Mouse (Mus musculus) midbrain, embryonic 14.5 days (tissue): ENCODE data around the gene Kif9. TPM values are rescaled to one million over a fixed set of nuclear protein-coding genes. Genes with fewer than 3 reads are reported as not detected.

Experiments used
- ATAC-seq: fragments of 200-750 bp; cut with Nextera tagmentation; 2 replicates; pipeline ENCODE4 v1.8.0; 2017; ENCODE audit warnings: moderate number of reproducible peaks, moderate library complexity; ENCODE audit not compliant: low FRiP score, low TSS enrichment
- DNase-seq: peaks from one replicate; pipeline ENCODE4 v3.0.0-alpha.2; 2015
- H3K27ac ChIP-seq: fragments of 300-500 bp; sonication (generic); replicated peaks from 2 replicates; pipeline ENCODE4 v1.5.1; 2014; ENCODE audit warnings: mild to moderate bottlenecking, low read depth, low read length, moderate library complexity
- H3K27me3 ChIP-seq: fragments of 300-500 bp; sonication (generic); 2 replicates; pipeline ENCODE4 v1.6.1; 2014; ENCODE audit warnings: low read length, control low read depth, mixed read lengths; ENCODE audit not compliant: control insufficient read depth, insufficient read depth
- H3K36me3 ChIP-seq: fragments of 300-500 bp; sonication (generic); 2 replicates; pipeline ENCODE4 v1.6.1; 2014; ENCODE audit warnings: low read length, control low read depth; ENCODE audit not compliant: control insufficient read depth, insufficient read depth
- H3K4me1 ChIP-seq: fragments of 300-500 bp; sonication (generic); 2 replicates; pipeline ENCODE4 v1.6.1; 2014; ENCODE audit warnings: mild to moderate bottlenecking, antibody characterized with exemption, low read length, control low read depth; ENCODE audit not compliant: control insufficient read depth, insufficient read depth
- H3K4me2 ChIP-seq: fragments of 300-500 bp; sonication (generic); 2 replicates; pipeline ENCODE4 v1.6.1; 2014; ENCODE audit warnings: mild to moderate bottlenecking, low read length, moderate library complexity
- H3K4me3 ChIP-seq: fragments of 300-500 bp; sonication (generic); replicated peaks from 2 replicates; pipeline ENCODE4 v1.5.1; 2014; ENCODE audit warnings: low read depth, low read length
- H3K9ac ChIP-seq: fragments of 300-500 bp; sonication (generic); replicated peaks from 2 replicates; pipeline ENCODE4 v1.6.1; 2014; ENCODE audit warnings: mild to moderate bottlenecking, low read length, moderate library complexity
- H3K9me3 ChIP-seq: fragments of 300-500 bp; sonication (generic); 2 replicates; pipeline ENCODE4 v1.6.1; 2016; ENCODE audit warnings: low read length, control low read depth, mixed read lengths; ENCODE audit not compliant: control insufficient read depth
- WGBS: fragments of 180-500 bp; shearing (Covaris S2); extraction: QIAGEN DNeasy Blood & Tissue Kit; methylation state at CpG from one replicate; pipeline ENCODE4 v1.1.7; 2014; 5-methylcytosine and 5-hydroxymethylcytosine counted together
- polyA plus RNA-seq: library from polyadenylated mRNA; unstranded; fragments of >200 nt; fragmentation: Nextera tagmentation; extraction: Ambion mirVana; gene quantifications from 2 replicates; pipeline ENCODE4 v1.2.1, GENCODE M21; 2014

The Kif9 gene
- polyA plus RNA-seq, 1 experiment from 2014 or later, result 3.4 TPM

- Histone ChIP-seq H3K4me1 (no peaks in the 10 kb centered on the region), H3K4me2 (no peak overlapping the region), H3K36me3 (peaks cover 30% of the 10 kb centered on the region), H3K9me3 (no peaks in the 10 kb centered on the region), H3K4me3 (no peak overlapping the region), H3K27me3 (no peaks in the 10 kb centered on the region), H3K9ac (no peak overlapping the region), H3K27ac (no peak overlapping the region)
- WGBS, result 82% methylated on average over 3 of the region's 3 CpGs
- ATAC-seq (no peak), DNase-seq (no peak)
Observed at GRCm38 (mm10) chr9:110452523-110452922, 24.2 kb upstream of the Kif9 start.

GRCm38 (mm10) chr9:110457926-110458325 is 18.8 kb upstream of the Kif9 start:
- Histone ChIP-seq H3K27ac (no peak overlapping the region), H3K27me3 (no peaks in the 10 kb centered on the region), H3K36me3 (peaks cover 17% of the 10 kb centered on the region), H3K9me3 (no peaks in the 10 kb centered on the region), H3K9ac (no peak overlapping the region), H3K4me1 (no peaks in the 10 kb centered on the region), H3K4me3 (no peak overlapping the region), H3K4me2 (no peak overlapping the region)
- DNase-seq (no peak), ATAC-seq (no peak)
- WGBS, result 74% methylated on average over 3 of the region's 3 CpGs

- ATAC-seq (no peak), DNase-seq (no peak)
- Histone ChIP-seq H3K9me3 (no peaks in the 10 kb centered on the region), H3K4me3 (no peak overlapping the region), H3K27ac (no peak overlapping the region), H3K27me3 (no peaks in the 10 kb centered on the region), H3K4me2 (no peak overlapping the region), H3K36me3 (peaks cover 11% of the 10 kb centered on the region), H3K4me1 (no peaks in the 10 kb centered on the region), H3K9ac (no peak overlapping the region)
- 91% methylated on average over 2 of the region's 2 CpGs for WGBS
Observed at GRCm38 (mm10) chr9:110459145-110459727, 17.5 kb upstream of the Kif9 start.

GRCm38 (mm10) chr9:110460884-110461815 is 15.6 kb upstream of the Kif9 start:
- H3K4me1 ChIP-seq, result no peaks in the 10 kb centered on the region
- no peaks in the 10 kb centered on the region for H3K9me3 ChIP-seq
- WGBS, result 91% methylated on average over 18 of the region's 18 CpGs
- H3K36me3 ChIP-seq, result peaks cover 5% of the 10 kb centered on the region; the same call in 1 of the 2 replicates
- no peak for DNase-seq
- ATAC-seq, result no peak
- no peak overlapping the region for H3K27ac ChIP-seq
- H3K27me3 ChIP-seq, result no peaks in the 10 kb centered on the region
- no peak overlapping the region for H3K9ac ChIP-seq
- H3K4me3 ChIP-seq, result no peak overlapping the region
- no peak overlapping the region for H3K4me2 ChIP-seq

- 88% methylated on average over 7 of the region's 7 CpGs for WGBS
- DNase-seq (no peak), ATAC-seq (no peak)
- no peak overlapping the region for H3K9ac ChIP-seq
- no peaks in the 10 kb centered on the region for H3K27me3 ChIP-seq
- no peak overlapping the region for H3K4me2 ChIP-seq
- peaks cover 5% of the 10 kb centered on the region; the same call in 1 of the 2 replicates for H3K36me3 ChIP-seq
- no peak overlapping the region for H3K4me3 ChIP-seq
- H3K27ac ChIP-seq, result no peak overlapping the region
- H3K4me1 ChIP-seq, result no peaks in the 10 kb centered on the region
- no peaks in the 10 kb centered on the region for H3K9me3 ChIP-seq
Observed at GRCm38 (mm10) chr9:110462321-110462720, 14.4 kb upstream of the Kif9 start.

- Histone ChIP-seq H3K27me3 (no peaks in the 10 kb centered on the region), H3K4me2 (no peak overlapping the region), H3K9ac (no peak overlapping the region), H3K4me3 (no peak overlapping the region), H3K9me3 (no peaks in the 10 kb centered on the region), H3K27ac (no peak overlapping the region), H3K4me1 (no peaks in the 10 kb centered on the region), H3K36me3 (no peaks in the 10 kb centered on the region)
- DNase-seq (no peak), ATAC-seq (no peak)
- 94% methylated on average over 6 of the region's 6 CpGs for WGBS
Observed at GRCm38 (mm10) chr9:110463983-110464591, 12.7 kb upstream of the Kif9 start.

- no peak overlapping the region for H3K4me3 ChIP-seq
- H3K4me2 ChIP-seq, result no peak overlapping the region
- no peaks in the 10 kb centered on the region for H3K36me3 ChIP-seq
- DNase-seq (no peak), ATAC-seq (no peak)
- H3K9ac ChIP-seq, result no peak overlapping the region
- no peaks in the 10 kb centered on the region for H3K9me3 ChIP-seq
- no peaks in the 10 kb centered on the region for H3K27me3 ChIP-seq
- no peaks in the 10 kb centered on the region for H3K4me1 ChIP-seq
- H3K27ac ChIP-seq, result no peak overlapping the region
- WGBS, result 97% methylated on average over 6 of the region's 6 CpGs
Observed at GRCm38 (mm10) chr9:110465336-110465735, 11.4 kb upstream of the Kif9 start.

- 86% methylated on average over 3 of the region's 3 CpGs for WGBS
- Histone ChIP-seq H3K9ac (no peak overlapping the region), H3K4me3 (no peak overlapping the region), H3K4me2 (no peak overlapping the region), H3K27me3 (no peaks in the 10 kb centered on the region), H3K36me3 (no peaks in the 10 kb centered on the region), H3K4me1 (no peaks in the 10 kb centered on the region), H3K9me3 (no peaks in the 10 kb centered on the region), H3K27ac (no peak overlapping the region)
- ATAC-seq, result no peak
- DNase-seq, result no peak
Observed at GRCm38 (mm10) chr9:110466179-110466578, 10.6 kb upstream of the Kif9 start.
